Mouse (Mus musculus) ES-Bruce4 (cell line): ENCODE measurements at regions not wholly inside any gene's neighbourhood (a gene's known extent, or its start where the extent isn't known, plus 50 kb on each side); places are given as distances from the start of the nearest gene placed in this dataset.

Experiments
- H3K27ac ChIP-seq: 2 replicates; pipeline ENCODE4 v1.5.1; 2012; ENCODE audit warnings: low read length, inconsistent platforms; ENCODE audit not compliant: insufficient read depth
- H3K27me3 ChIP-seq: 2 replicates; pipeline ENCODE4 v1.6.1; 2012; ENCODE audit warnings: mild to moderate bottlenecking, low read length, inconsistent platforms; ENCODE audit not compliant: control insufficient read depth, poor library complexity, insufficient read depth, severe bottlenecking
- H3K36me3 ChIP-seq: 2 replicates; pipeline ENCODE4 v1.6.1; 2012; ENCODE audit warnings: inconsistent platforms, mild to moderate bottlenecking, low read length, moderate library complexity; ENCODE audit not compliant: control insufficient read depth, poor library complexity, insufficient read depth, severe bottlenecking
- H3K4me1 ChIP-seq: one replicate; pipeline ENCODE4 v1.8.1; 2011; ENCODE audit warnings: low read length; ENCODE audit not compliant: control insufficient read depth, insufficient read depth
- H3K4me3 ChIP-seq: 2 replicates; pipeline ENCODE4 v1.5.1; 2011; ENCODE audit warnings: low read depth, mild to moderate bottlenecking, low read length
- H3K9ac ChIP-seq: 2 replicates; pipeline ENCODE4 v1.6.1; 2012; ENCODE audit warnings: low read depth, mild to moderate bottlenecking, inconsistent platforms; ENCODE audit not compliant: poor library complexity, severe bottlenecking
- H3K9me3 ChIP-seq: replicated peaks from 2 replicates; pipeline ENCODE4 v1.6.1; 2012; ENCODE audit warnings: mild to moderate bottlenecking, low read length, inconsistent platforms; ENCODE audit not compliant: control insufficient read depth, poor library complexity, insufficient read depth, severe bottlenecking
- CTCF ChIP-seq: IDR thresholded peaks from one replicate; pipeline ENCODE4 v1.8.1; 2011; ENCODE audit warnings: low read depth, low read length
- EP300 ChIP-seq: IDR thresholded peaks from 2 replicates; pipeline ENCODE4 v1.6.1; 2011; ENCODE audit warnings: low read depth, low read length; ENCODE audit not compliant: insufficient read depth
- POLR2A ChIP-seq: IDR thresholded peaks from one replicate; pipeline ENCODE4 v1.8.1; 2011; ENCODE audit warnings: low read length; ENCODE audit not compliant: insufficient read depth

GRCm38 (mm10) chr5:53409740-53410139, 56.2 kb upstream of the Rbpj start:
- Histone ChIP-seq H3K9ac (no peak overlapping the region), H3K4me1 (no peaks in the 10 kb centered on the region), H3K4me3 (no peak overlapping the region), H3K27me3 (no peaks in the 10 kb centered on the region), H3K9me3 (no peaks in the 10 kb centered on the region), H3K27ac (no peak overlapping the region), H3K36me3 (no peaks in the 10 kb centered on the region)
- TF ChIP-seq EP300 (no peak), CTCF (no peak), POLR2A (no peak)

DNA sequence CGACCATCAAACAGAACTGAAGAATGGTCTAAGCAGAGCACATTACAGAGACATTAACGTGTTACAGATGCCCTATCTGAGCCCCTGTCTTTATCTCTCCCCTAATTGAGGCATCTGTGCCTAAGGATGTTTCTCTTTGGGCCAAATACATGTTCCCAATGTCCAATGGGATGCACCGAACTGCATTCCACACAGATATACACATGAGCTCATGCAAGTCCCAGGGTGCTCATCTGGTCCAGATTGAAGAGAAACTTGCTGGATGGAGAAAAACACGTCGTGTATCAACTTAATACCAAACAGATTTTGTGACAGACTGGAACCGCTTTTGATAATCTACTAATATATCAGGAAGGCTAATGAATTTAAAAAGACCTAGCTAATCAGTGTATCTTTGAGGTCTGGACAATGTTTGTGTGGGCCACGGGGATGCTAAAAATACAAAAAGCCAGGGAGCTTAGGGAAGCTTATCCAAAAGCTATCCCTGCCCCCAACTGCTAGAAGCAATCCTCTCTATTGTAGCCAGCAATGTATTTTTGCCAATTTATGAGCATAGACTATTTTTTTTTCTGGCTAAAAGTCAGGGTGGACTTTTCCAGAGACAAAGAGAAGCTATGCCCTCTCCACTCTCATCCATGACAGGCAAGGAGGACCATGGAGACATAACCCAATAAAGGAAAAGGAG, 53.4 kb upstream of the Rbpj start:
- no peaks in the 10 kb centered on the region for H3K9me3 ChIP-seq
- no peak overlapping the region for H3K9ac ChIP-seq
- no peaks in the 10 kb centered on the region for H3K27me3 ChIP-seq
- no peak overlapping the region for H3K27ac ChIP-seq
- no peak overlapping the region for H3K4me3 ChIP-seq
- no peaks in the 10 kb centered on the region for H3K4me1 ChIP-seq
- no peaks in the 10 kb centered on the region for H3K36me3 ChIP-seq
- no peak for TF ChIP-seq EP300
- TF ChIP-seq POLR2A, result no peak
- no peak for TF ChIP-seq CTCF

DNA sequence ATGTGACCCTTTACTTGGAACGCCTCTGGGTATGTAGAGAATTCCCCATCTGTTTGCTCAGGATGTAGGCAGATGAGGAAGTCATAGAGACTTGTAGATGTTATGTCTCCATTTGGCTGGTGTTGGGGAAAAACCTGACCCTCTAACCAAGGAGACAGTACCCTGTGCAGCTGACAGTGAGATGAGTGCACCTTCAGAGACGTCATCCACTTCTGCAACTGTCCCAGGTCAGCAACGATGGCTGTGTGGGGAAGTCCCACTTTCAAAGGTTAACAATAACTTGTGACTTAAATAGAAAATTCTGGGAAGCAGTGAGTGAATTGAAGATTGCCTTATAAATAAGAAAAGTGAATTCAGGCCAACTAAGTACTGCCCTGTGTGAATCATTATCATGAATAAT, 52.3 kb upstream of the Rbpj start:
- TF ChIP-seq POLR2A (no peak), EP300 (no peak), CTCF (no peak)
- Histone ChIP-seq H3K36me3 (no peaks in the 10 kb centered on the region), H3K9ac (no peak overlapping the region), H3K9me3 (no peaks in the 10 kb centered on the region), H3K4me1 (no peaks in the 10 kb centered on the region), H3K27me3 (no peaks in the 10 kb centered on the region), H3K4me3 (no peak overlapping the region), H3K27ac (no peak overlapping the region)

GRCm38 (mm10) chr5:53415472-53415871, 50.5 kb upstream of the Rbpj start:
- H3K4me1 ChIP-seq, result no peaks in the 10 kb centered on the region
- no peak overlapping the region for H3K4me3 ChIP-seq
- no peaks in the 10 kb centered on the region for H3K36me3 ChIP-seq
- H3K27ac ChIP-seq, result no peak overlapping the region
- H3K9ac ChIP-seq, result no peak overlapping the region
- no peaks in the 10 kb centered on the region for H3K9me3 ChIP-seq
- TF ChIP-seq EP300 (no peak), CTCF (no peak), POLR2A (no peak)
- no peaks in the 10 kb centered on the region for H3K27me3 ChIP-seq
